Mouse (Mus musculus): ENCODE data around the gene Serpinb11. TPM values are rescaled to one million over a fixed set of nuclear protein-coding genes. Genes with fewer than 3 reads are reported as not detected.

The Serpinb11 gene
- total RNA-seq (2012; rRNA removed) (not detected in 2 replicates), total RNA-seq (2014; rRNA removed) (0.12 TPM in 1 of 2 replicates, not detected in the other), polyA plus RNA-seq (2012; ENCODE audit: insufficient read length, low read depth) (not detected in 2 replicates)

DNA sequence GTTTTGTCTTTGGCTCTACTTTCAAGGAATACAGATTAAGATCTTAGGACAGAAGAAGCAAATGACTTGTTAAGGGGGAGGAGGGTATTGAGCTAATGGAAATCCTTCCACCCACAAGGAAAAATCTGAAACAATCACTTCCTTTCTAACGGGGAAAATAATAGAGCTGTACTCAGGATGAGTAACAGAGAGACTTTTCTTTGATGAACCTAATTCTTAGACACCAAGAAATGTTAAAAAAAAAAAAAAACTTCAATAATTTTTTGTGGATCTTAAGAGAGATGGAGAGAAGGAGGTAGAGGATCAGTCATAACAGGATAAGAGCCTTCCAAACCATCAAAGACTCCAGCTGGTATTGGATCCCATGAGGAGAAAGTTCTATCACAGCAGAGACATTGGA lies at the start of gene Serpinb11:
Gene Serpinb11, plus strand, starts transcription at position 301 of the 400 bp plus-strand sequence.
- TF ChIP-seq PAX5 (IDR thresholded peaks at IDR 0.05; ENCODE audit: low read length), result no peak
- no peak for TF ChIP-seq TCF12 (IDR thresholded peaks at IDR 0.05; ENCODE audit: low read depth, low read length)
- TF ChIP-seq USF1 (IDR thresholded peaks at IDR 0.05; ENCODE audit: low read depth, low read length), result no peak
- no peak for TF ChIP-seq GABPA (IDR thresholded peaks at IDR 0.05; ENCODE audit: insufficient replicate concordance, low read depth, low read length)
- no peak for TF ChIP-seq MXI1 (IDR thresholded peaks at IDR 0.05; ENCODE audit: low read depth, low read length)
- no peak for TF ChIP-seq ZC3H11A (IDR thresholded peaks at IDR 0.05; ENCODE audit: low read depth, low read length)
- no peak for TF ChIP-seq MYC (IDR thresholded peaks at IDR 0.05; ENCODE audit: low read depth, low read length)
- TF ChIP-seq E2F4 (IDR thresholded peaks at IDR 0.05; ENCODE audit: insufficient replicate concordance, low read depth, low read length), result no peak
- Histone ChIP-seq H3K36me3 (replicated peaks in 1 of 2; ENCODE audit: control insufficient read depth in 1 of 2, insufficient read depth in 1 of 2, low read length in 1 of 2) (no peaks in the 10 kb centered on the region), H3K79me2 (replicated peaks; ENCODE audit: control insufficient read depth, extremely low read depth, insufficient read depth, poor library complexity, severe bottlenecking) (no peaks in the 10 kb centered on the region), H3K9me3 (replicated peaks; ENCODE audit: low read length) (no peaks in the 10 kb centered on the region), H3K4me1 (ENCODE audit: control insufficient read depth in 1 of 2, insufficient read depth in 2 of 2) (no peaks in the 10 kb centered on the region), H3K27me3 (replicated peaks) (no peaks in the 10 kb centered on the region), H3K4me2 (ENCODE audit: insufficient read depth, low read depth, poor library complexity, severe bottlenecking) (no peak within 1 kb of the TSS), H3K4me3 (replicated peaks in 1 of 3; ENCODE audit: low read depth in 2 of 3, low read length in 2 of 3, poor library complexity in 1 of 3) (no peak within 1 kb of the TSS), H3K9ac (ENCODE audit: insufficient read depth, low read depth) (no peak within 1 kb of the TSS), H3K27ac (ENCODE audit: insufficient read depth, low read depth) (no peak within 1 kb of the TSS)
- no peak for DNase-seq (ENCODE audit: extremely low read depth)
- in situ Hi-C loops (cut with MboI; ENCODE audit: low pct_ligation_motif_present, low pct_unique_long_range_greater_than_20kb, low sequenced_read_pairs) (no loop called here), dilution Hi-C loops (cut with MboI; ENCODE audit: extremely low pct_ligation_motif_present, extremely low pct_unique_long_range_greater_than_20kb, low sequenced_read_pairs) (no loop called here)

DNA sequence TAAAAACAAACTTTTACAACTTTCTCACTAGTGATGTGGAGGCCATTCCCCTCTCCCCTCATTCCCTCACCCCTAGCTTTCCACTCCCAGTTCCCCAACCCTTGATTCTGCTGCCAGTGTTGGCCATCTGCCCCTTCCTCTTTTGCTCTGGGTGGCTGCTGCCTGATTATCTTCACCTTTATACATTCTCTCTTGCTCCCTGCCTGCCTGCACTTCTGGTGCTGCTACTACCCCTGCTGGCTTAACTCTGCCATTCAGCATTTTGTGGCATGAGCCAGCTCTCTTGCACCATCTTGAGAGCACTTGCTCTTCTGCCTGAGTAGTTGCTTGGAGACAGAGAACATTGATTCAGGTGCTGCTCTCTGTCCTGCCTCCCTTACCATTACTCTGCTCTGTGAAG lies 15.0 kb upstream of the Serpinb11 start:
- Histone ChIP-seq H3K9ac (ENCODE audit: insufficient read depth, low read depth) (no peak overlapping the region), H3K4me2 (ENCODE audit: insufficient read depth, low read depth, poor library complexity, severe bottlenecking) (no peak overlapping the region), H3K27me3 (replicated peaks) (no peaks in the 10 kb centered on the region), H3K4me1 (ENCODE audit: control insufficient read depth in 1 of 2, insufficient read depth in 2 of 2) (peaks cover 0 to 5% of the 10 kb centered on the region in 2 experiments; a peak in 2 of 4 replicates), H3K79me2 (replicated peaks; ENCODE audit: control insufficient read depth, extremely low read depth, insufficient read depth, poor library complexity, severe bottlenecking) (no peaks in the 10 kb centered on the region), H3K27ac (ENCODE audit: insufficient read depth, low read depth) (no peak overlapping the region), H3K36me3 (replicated peaks in 1 of 2; ENCODE audit: control insufficient read depth in 1 of 2, insufficient read depth in 1 of 2, low read length in 1 of 2) (no peaks in the 10 kb centered on the region), H3K4me3 (replicated peaks in 1 of 3; ENCODE audit: low read depth in 2 of 3, low read length in 2 of 3, poor library complexity in 1 of 3) (no peak overlapping the region), H3K9me3 (replicated peaks; ENCODE audit: low read length) (no peaks in the 10 kb centered on the region)
- DNase-seq (ENCODE audit: extremely low read depth), result no peak
- TF ChIP-seq RAD21 (IDR thresholded peaks at IDR 0.05; ENCODE audit: low read depth, low read length), result peak; percentile 53
- peak in 1 of 2 experiments; percentile 69; a peak in 2 of 4 replicates for TF ChIP-seq CTCF (conservative IDR thresholded peaks at IDR 0.05 in 1 of 2, IDR thresholded peaks at IDR 0.05 in 1 of 2; ENCODE audit: low read depth in 2 of 2, low read length in 2 of 2)
- peak; percentile 65 for TF ChIP-seq SMC3 (IDR thresholded peaks at IDR 0.05; ENCODE audit: low read depth, low read length)
- TF ChIP-seq JUN (IDR thresholded peaks at IDR 0.05; ENCODE audit: insufficient read depth, low read depth, low read length), result no peak
- in situ Hi-C loops (cut with MboI; ENCODE audit: low pct_ligation_motif_present, low pct_unique_long_range_greater_than_20kb, low sequenced_read_pairs), result no loop called here
- dilution Hi-C loops (cut with MboI; ENCODE audit: extremely low pct_ligation_motif_present, extremely low pct_unique_long_range_greater_than_20kb, low sequenced_read_pairs), result no loop called here

DNA sequence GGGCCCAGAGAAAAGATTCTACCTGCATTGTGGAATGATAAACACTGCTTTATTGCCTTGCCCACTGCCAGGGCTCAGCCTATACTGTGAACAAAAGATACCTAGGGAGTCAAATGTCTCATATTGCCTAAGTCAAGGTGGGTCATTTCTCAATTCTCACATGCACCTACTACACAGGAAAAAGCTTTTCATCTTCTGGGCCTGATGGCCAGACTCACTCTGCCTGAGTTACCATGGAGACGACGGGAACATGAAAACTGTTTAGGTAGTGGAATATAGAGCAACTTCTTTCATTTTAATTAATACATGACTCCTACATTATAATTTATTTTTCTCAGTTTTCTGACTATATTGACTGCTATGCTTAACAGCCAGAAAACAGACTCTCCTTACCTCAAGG lies 14.2 kb upstream of the Serpinb11 start:
- Histone ChIP-seq H3K4me3 (replicated peaks in 1 of 3; ENCODE audit: low read depth in 2 of 3, low read length in 2 of 3, poor library complexity in 1 of 3) (no peak overlapping the region), H3K79me2 (replicated peaks; ENCODE audit: control insufficient read depth, extremely low read depth, insufficient read depth, poor library complexity, severe bottlenecking) (no peaks in the 10 kb centered on the region), H3K36me3 (replicated peaks in 1 of 2; ENCODE audit: control insufficient read depth in 1 of 2, insufficient read depth in 1 of 2, low read length in 1 of 2) (no peaks in the 10 kb centered on the region), H3K27ac (ENCODE audit: insufficient read depth, low read depth) (no peak overlapping the region), H3K4me1 (ENCODE audit: control insufficient read depth in 1 of 2, insufficient read depth in 2 of 2) (peaks cover 0 to 5% of the 10 kb centered on the region in 2 experiments; a peak in 2 of 4 replicates), H3K4me2 (ENCODE audit: insufficient read depth, low read depth, poor library complexity, severe bottlenecking) (no peak overlapping the region), H3K9me3 (replicated peaks; ENCODE audit: low read length) (no peaks in the 10 kb centered on the region), H3K9ac (ENCODE audit: insufficient read depth, low read depth) (no peak overlapping the region), H3K27me3 (replicated peaks) (no peaks in the 10 kb centered on the region)
- DNase-seq (ENCODE audit: extremely low read depth), result no peak
- TF ChIP-seq UBTF (IDR thresholded peaks at IDR 0.05; ENCODE audit: low read depth, low read length) (no peak), PAX5 (IDR thresholded peaks at IDR 0.05; ENCODE audit: low read length) (no peak), JUND (conservative IDR thresholded peaks at IDR 0.05; ENCODE audit: low read depth, low read length) (no peak), IRF4 (IDR thresholded peaks at IDR 0.05; ENCODE audit: low read depth, low read length) (no peak), HCFC1 (IDR thresholded peaks at IDR 0.05; ENCODE audit: low read depth, low read length) (no peak), TCF12 (IDR thresholded peaks at IDR 0.05; ENCODE audit: low read depth, low read length) (no peak), ZNF384 (IDR thresholded peaks at IDR 0.05; ENCODE audit: low read depth, low read length) (no peak), TBP (conservative IDR thresholded peaks at IDR 0.05; ENCODE audit: low read depth, low read length) (no peak), KAT2A (IDR thresholded peaks at IDR 0.05; ENCODE audit: insufficient replicate concordance, low read length) (no peak), ETS1 (conservative IDR thresholded peaks at IDR 0.05; ENCODE audit: low read depth, low read length) (no peak), CHD1 (IDR thresholded peaks at IDR 0.05; ENCODE audit: low read depth, low read length) (no peak), JUN (IDR thresholded peaks at IDR 0.05; ENCODE audit: insufficient read depth, low read depth, low read length) (no peak), ZC3H11A (IDR thresholded peaks at IDR 0.05; ENCODE audit: low read depth, low read length) (no peak)
- dilution Hi-C loops (cut with MboI; ENCODE audit: extremely low pct_ligation_motif_present, extremely low pct_unique_long_range_greater_than_20kb, low sequenced_read_pairs) (no loop called here), in situ Hi-C loops (cut with MboI; ENCODE audit: low pct_ligation_motif_present, low pct_unique_long_range_greater_than_20kb, low sequenced_read_pairs) (no loop called here)

Data from CH12.LX (cell line).